Mouse (Mus musculus) hindbrain, embryonic 14.5 days (tissue): ENCODE measurements around the gene Lrrfip1. TPM values are rescaled to one million over a fixed set of nuclear protein-coding genes. Genes with fewer than 3 reads are reported as not detected.

Experiments
- ATAC-seq: fragments of 200-750 bp; cut with Nextera tagmentation; 2 replicates; pipeline ENCODE4 v1.8.0; 2017; ENCODE audit warnings: moderate number of reproducible peaks, mild to moderate bottlenecking, moderate TSS enrichment, moderate library complexity; ENCODE audit not compliant: low FRiP score
- DNase-seq: peaks from one replicate; pipeline ENCODE4 v3.0.0-alpha.2; 2015; ENCODE audit warnings: low spot score
- H3K27ac ChIP-seq: fragments of 300-500 bp; sonication (generic); 2 replicates; pipeline ENCODE4 v1.5.1; 2014; ENCODE audit warnings: mild to moderate bottlenecking, moderate library complexity
- H3K27me3 ChIP-seq: fragments of 300-500 bp; sonication (generic); 2 replicates; pipeline ENCODE4 v1.6.1; 2014; ENCODE audit warnings: mild to moderate bottlenecking, low read length, mixed read lengths; ENCODE audit not compliant: control insufficient read depth, insufficient read depth
- H3K36me3 ChIP-seq: fragments of 300-500 bp; sonication (generic); replicated peaks from 2 replicates; pipeline ENCODE4 v1.6.1; 2014; ENCODE audit not compliant: control insufficient read depth, insufficient read depth
- H3K4me1 ChIP-seq: fragments of 300-500 bp; sonication (generic); replicated peaks from 2 replicates; pipeline ENCODE4 v1.6.1; 2014; ENCODE audit warnings: antibody characterized with exemption, low read length, mixed read lengths; ENCODE audit not compliant: control insufficient read depth, insufficient read depth
- H3K4me2 ChIP-seq: fragments of 300-500 bp; sonication (generic); replicated peaks from 2 replicates; pipeline ENCODE4 v1.6.1; 2014; ENCODE audit warnings: mild to moderate bottlenecking, moderate library complexity
- H3K4me3 ChIP-seq: fragments of 300-500 bp; sonication (generic); replicated peaks from 2 replicates; pipeline ENCODE4 v1.5.1; 2014; ENCODE audit warnings: mild to moderate bottlenecking, low read length
- H3K9ac ChIP-seq: fragments of 300-500 bp; sonication (generic); 2 replicates; pipeline ENCODE4 v1.6.1; 2014
- H3K9me3 ChIP-seq: fragments of 300-500 bp; sonication (generic); 2 replicates; pipeline ENCODE4 v1.6.1; 2016; ENCODE audit warnings: low read length; ENCODE audit not compliant: control insufficient read depth
- WGBS: fragments of 180-500 bp; shearing (Covaris S2); extraction: QIAGEN DNeasy Blood & Tissue Kit; methylation state at CpG from one replicate; pipeline ENCODE4 v1.1.7; 2014; 5-methylcytosine and 5-hydroxymethylcytosine counted together
- polyA plus RNA-seq: library from polyadenylated mRNA; unstranded; fragments of >200 nt; fragmentation: Nextera tagmentation; extraction: Ambion mirVana; gene quantifications from 2 replicates; pipeline ENCODE4 v1.2.1, GENCODE M21; 2014

The Lrrfip1 gene
- polyA plus RNA-seq, 1 experiment from 2014 or later: 39.5 TPM

DNA sequence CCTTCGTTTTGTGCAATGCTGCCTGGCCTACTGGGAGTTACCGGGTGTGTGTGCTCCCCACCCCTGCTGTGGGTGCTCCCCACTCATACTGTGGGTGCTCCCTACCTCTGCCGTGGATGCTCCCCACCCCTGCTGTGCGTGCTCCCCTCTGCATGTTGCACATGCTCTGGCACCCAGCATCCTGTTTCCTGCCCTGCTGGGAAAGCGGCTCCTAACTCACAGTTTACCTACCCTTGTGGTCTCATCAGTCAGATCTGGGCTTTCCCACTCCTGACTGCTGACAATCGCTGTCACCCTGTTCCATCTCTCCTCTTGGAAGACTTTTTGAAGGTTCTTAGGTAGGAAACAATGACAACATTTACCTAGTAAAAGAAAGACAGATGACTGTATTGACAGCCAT is 91.9 kb downstream of the Lrrfip1 start:
- 71% methylated on average over 6 of the region's 6 CpGs for WGBS
- ATAC-seq (no peak), DNase-seq (no peak)
- no peak overlapping the region for H3K4me3 ChIP-seq
- no peaks in the 10 kb centered on the region for H3K36me3 ChIP-seq
- no peaks in the 10 kb centered on the region for H3K9me3 ChIP-seq
- H3K27me3 ChIP-seq: no peaks in the 10 kb centered on the region
- no peak overlapping the region for H3K4me2 ChIP-seq
- H3K4me1 ChIP-seq: 0 out of 2 replicates have a peak, but pooled peaks cover 5% of the 10 kb centered on the region
- no peak overlapping the region for H3K9ac ChIP-seq
- H3K27ac ChIP-seq: no peak overlapping the region

DNA sequence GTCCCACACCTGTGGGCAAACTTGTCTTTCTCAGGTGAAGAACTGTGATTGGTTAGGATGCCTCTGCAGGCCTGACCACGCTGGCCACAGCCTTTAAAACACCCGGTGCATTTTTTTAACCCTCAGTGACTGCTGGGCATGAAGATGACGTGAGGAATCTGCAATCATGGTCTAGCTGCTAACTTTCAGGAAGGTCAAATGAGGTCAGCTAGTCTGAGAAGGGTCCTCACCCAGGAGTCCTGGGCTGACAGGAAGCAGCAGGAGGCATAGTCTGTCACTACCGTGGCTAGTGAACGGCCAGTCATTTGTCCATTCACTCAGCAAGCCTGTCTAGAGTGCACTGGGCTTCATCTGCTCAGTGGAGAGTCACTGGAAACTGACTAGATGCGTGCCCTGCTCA is 93.9 kb downstream of the Lrrfip1 start:
- 53% methylated on average over 6 of the region's 6 CpGs for WGBS
- Histone ChIP-seq H3K9me3 (no peaks in the 10 kb centered on the region), H3K9ac (no peak overlapping the region), H3K36me3 (no peaks in the 10 kb centered on the region), H3K4me3 (no peak overlapping the region), H3K4me2 (no peak overlapping the region), H3K27me3 (no peaks in the 10 kb centered on the region), H3K27ac (no peak overlapping the region), H3K4me1 (0 out of 2 replicates have a peak, but pooled peaks cover 5% of the 10 kb centered on the region)
- no peak for DNase-seq
- ATAC-seq: no peak

DNA sequence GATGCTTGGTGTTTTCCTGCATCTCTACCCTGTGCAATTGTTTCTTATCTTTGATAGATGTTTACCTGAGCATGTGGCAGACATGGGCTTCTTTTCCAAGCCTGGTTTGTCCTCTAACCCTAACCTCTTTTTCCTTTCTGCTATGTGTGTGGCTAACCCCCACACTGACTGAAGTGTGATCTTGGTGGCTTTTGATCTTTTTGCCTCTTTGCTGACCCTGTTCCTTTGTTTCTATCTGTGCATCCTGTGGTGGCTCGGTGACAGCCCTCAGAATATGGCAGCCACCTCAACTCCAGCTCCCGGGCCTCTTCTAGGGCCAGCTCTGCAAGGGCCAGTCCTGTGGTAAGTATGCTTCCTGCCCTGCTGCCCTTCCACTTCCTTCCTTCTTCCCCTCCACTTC is 94.8 kb downstream of the Lrrfip1 start:
- WGBS: 53% methylated on average over 2 of the region's 2 CpGs
- H3K9me3 ChIP-seq: no peaks in the 10 kb centered on the region
- H3K9ac ChIP-seq: no peak overlapping the region
- H3K4me1 ChIP-seq: 0 out of 2 replicates have a peak, but pooled peaks cover 5% of the 10 kb centered on the region
- no peak overlapping the region for H3K27ac ChIP-seq
- H3K36me3 ChIP-seq: no peaks in the 10 kb centered on the region
- DNase-seq (no peak), ATAC-seq (no peak)
- no peak overlapping the region for H3K4me3 ChIP-seq
- no peak overlapping the region for H3K4me2 ChIP-seq
- no peaks in the 10 kb centered on the region for H3K27me3 ChIP-seq

DNA sequence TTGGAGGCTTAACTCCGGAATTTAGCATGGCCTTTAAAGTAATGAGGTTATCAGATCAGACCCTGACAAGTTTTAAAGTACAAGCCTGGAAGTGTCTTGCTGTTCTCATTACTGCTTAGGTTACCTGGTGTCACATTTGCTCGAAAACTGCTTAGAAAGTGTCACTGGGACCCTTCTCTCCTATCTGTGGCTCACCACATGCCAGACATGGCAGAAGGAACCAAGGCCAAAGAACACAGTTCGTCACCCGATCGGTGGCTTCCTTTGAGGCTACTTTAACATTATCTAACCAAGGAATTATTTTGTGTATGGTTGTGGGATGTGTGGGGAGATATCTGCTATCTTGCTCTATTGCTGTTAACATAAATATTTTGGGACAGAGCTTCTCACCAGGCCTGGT is 95.5 kb downstream of the Lrrfip1 start:
- Histone ChIP-seq H3K27ac (no peak overlapping the region), H3K9ac (no peak overlapping the region), H3K4me2 (no peak overlapping the region), H3K36me3 (no peaks in the 10 kb centered on the region), H3K4me3 (no peak overlapping the region), H3K9me3 (no peaks in the 10 kb centered on the region), H3K27me3 (no peaks in the 10 kb centered on the region), H3K4me1 (0 out of 2 replicates have a peak, but pooled peaks cover 5% of the 10 kb centered on the region)
- 92% methylated on average over 5 of the region's 5 CpGs for WGBS
- ATAC-seq (no peak), DNase-seq (no peak)

DNA sequence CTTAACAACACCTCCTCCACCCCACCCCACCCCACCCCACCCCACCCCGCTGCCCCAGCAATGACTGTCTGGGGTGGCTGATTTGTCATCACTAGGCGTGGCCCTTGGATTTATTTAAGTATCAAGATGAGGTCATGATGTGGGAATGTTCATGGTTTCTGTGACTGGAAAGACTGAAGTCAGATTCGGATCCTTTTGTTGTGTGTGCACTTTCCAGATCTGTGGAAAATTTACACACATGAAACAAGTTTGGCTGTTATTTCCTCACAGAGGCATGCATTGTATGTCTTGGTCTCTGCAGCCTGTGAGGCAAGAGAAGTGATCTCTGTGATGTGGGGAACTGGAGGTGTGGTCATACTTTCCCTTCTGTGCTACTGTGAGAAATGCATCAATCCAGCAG is 96.7 kb downstream of the Lrrfip1 start:
- no peaks in the 10 kb centered on the region for H3K9me3 ChIP-seq
- H3K4me1 ChIP-seq: 0 out of 2 replicates have a peak, but pooled peaks cover 4% of the 10 kb centered on the region
- H3K4me2 ChIP-seq: no peak overlapping the region
- WGBS: 82% methylated on average over 3 of the region's 3 CpGs
- no peak for DNase-seq
- H3K27ac ChIP-seq: no peak overlapping the region
- H3K9ac ChIP-seq: no peak overlapping the region
- no peaks in the 10 kb centered on the region for H3K27me3 ChIP-seq
- H3K4me3 ChIP-seq: no peak overlapping the region
- ATAC-seq: no peak
- no peaks in the 10 kb centered on the region for H3K36me3 ChIP-seq

DNA sequence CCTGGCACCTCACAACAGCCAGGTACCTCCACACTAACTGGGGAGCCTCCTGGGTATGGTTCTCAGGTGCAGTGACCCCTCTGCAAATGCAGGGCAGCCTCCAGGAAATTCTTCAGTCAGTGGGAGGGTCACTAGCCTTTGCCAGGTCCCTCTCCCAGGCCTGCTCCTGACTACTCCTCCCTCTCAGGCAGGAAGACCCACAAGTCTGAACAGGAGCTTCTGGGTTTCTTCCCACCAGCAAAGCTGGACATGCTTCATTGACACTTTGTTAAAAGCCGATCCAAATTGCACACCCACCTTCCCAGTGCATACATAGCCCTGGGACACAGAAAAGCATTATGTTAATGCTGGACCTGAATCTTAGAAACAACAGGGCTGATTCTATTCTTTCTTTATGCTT is 97.3 kb downstream of the Lrrfip1 start:
- no peak overlapping the region for H3K4me3 ChIP-seq
- no peak for DNase-seq
- H3K27me3 ChIP-seq: no peaks in the 10 kb centered on the region
- no peaks in the 10 kb centered on the region for H3K9me3 ChIP-seq
- H3K36me3 ChIP-seq: 0 out of 2 replicates have a peak, but pooled peaks cover under 1% of the 10 kb centered on the region
- no peak overlapping the region for H3K27ac ChIP-seq
- WGBS: 59% methylated on average over 1 of the region's 1 CpGs
- no peak overlapping the region for H3K9ac ChIP-seq
- no peak overlapping the region for H3K4me2 ChIP-seq
- ATAC-seq: no peak
- no peaks in the 10 kb centered on the region for H3K4me1 ChIP-seq

DNA sequence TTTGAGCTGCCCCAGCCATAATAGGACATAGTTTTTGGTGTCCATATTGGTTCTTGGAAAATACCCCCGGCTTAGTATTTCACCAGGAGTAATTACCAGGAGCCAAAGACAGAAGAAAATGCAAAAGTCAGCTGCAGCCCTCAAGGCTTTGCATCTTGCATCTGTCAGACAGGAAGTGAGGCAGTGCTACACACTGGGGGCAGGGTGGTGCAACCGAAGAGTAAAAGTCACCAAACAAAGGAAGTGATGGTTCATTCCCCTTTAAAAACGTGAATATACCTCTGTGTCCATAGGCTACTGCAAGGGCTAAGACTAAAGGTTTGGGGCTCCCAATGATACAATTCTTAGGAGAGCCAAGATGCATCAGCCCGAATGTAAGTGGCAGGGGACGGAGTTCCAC is 98.0 kb downstream of the Lrrfip1 start:
- DNase-seq: no peak
- no peak for ATAC-seq
- no peak overlapping the region for H3K4me3 ChIP-seq
- H3K27ac ChIP-seq: no peak overlapping the region
- 87% methylated on average over 5 of the region's 5 CpGs for WGBS
- no peaks in the 10 kb centered on the region for H3K9me3 ChIP-seq
- no peaks in the 10 kb centered on the region for H3K4me1 ChIP-seq
- H3K27me3 ChIP-seq: no peaks in the 10 kb centered on the region
- 0 out of 2 replicates have a peak, but pooled peaks cover 6% of the 10 kb centered on the region for H3K36me3 ChIP-seq
- no peak overlapping the region for H3K9ac ChIP-seq
- H3K4me2 ChIP-seq: no peak overlapping the region

DNA sequence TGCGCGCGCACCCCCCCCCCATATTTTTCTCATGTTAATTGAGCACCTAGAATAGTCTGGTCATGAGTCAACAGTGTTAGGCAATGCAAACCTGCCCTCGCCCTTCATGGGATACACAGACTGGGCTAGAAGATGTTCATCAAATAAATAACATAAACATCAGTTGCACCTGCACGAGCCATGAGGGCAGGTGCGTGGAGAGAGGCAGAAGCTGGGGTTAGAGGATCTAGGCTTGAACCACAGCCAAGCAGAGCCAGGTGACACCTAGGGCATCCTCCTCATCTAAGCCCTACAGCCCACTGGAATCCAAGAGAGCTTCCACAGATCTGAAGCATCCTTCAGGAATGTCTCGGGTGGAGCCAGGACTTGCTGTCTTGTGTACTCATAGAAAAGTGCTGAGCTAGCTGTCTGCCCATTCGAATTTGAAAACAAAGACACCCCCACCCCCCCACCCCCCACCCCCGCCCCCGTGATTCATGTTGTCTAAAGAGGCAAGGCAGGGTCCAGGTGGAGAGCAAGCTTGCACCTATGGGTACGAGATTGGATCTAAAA is 98.8 kb downstream of the Lrrfip1 start:
- H3K4me3 ChIP-seq: no peak overlapping the region
- 91% methylated on average over 11 of the region's 11 CpGs for WGBS
- ATAC-seq (no peak), DNase-seq (no peak)
- H3K27me3 ChIP-seq: no peaks in the 10 kb centered on the region
- H3K36me3 ChIP-seq: 0 out of 2 replicates have a peak, but pooled peaks cover 6% of the 10 kb centered on the region
- H3K4me2 ChIP-seq: no peak overlapping the region
- H3K9me3 ChIP-seq: no peaks in the 10 kb centered on the region
- H3K4me1 ChIP-seq: no peaks in the 10 kb centered on the region
- H3K9ac ChIP-seq: no peak overlapping the region
- H3K27ac ChIP-seq: no peak overlapping the region

DNA sequence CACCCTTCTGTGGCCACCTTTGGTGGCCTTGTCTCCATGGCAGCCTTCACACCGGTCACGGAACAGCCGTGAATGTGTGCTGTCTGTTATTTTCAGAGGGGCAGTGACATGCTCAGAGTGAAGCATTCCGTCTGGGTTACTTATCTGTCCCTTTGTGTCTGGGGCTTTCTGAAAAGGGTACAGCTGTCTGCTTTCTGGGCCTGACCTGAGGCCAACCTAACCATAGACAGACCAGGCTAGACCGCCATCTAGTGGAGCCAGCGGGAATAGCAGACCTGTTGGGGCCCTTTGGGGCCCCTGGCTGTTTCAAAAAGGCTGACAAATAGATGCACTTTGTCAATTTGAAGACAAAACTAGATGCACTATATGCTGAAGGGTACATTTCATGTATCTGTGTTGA is 100.3 kb downstream of the Lrrfip1 start:
- Histone ChIP-seq H3K9ac (no peak overlapping the region), H3K4me2 (no peak overlapping the region), H3K4me3 (no peak overlapping the region), H3K27ac (no peak overlapping the region), H3K9me3 (no peaks in the 10 kb centered on the region), H3K36me3 (peaks cover 12% of the 10 kb centered on the region; the same call in 1 of the 2 replicates), H3K27me3 (no peaks in the 10 kb centered on the region), H3K4me1 (no peaks in the 10 kb centered on the region)
- 7% methylated on average over 6 of the region's 6 CpGs for WGBS
- DNase-seq: peak; percentile 66
- ATAC-seq: peak; percentile 27; the same call in 1 of the 2 replicates
